Mouse (Mus musculus): Measurements from ENCODE around the gene Gm5105. TPM values are rescaled to one million over a fixed set of nuclear protein-coding genes. Genes with fewer than 3 reads are reported as not detected.

The Gm5105 gene
- total RNA-seq (2021): under 1 TPM; 0.67 to 0.72 TPM

DNA sequence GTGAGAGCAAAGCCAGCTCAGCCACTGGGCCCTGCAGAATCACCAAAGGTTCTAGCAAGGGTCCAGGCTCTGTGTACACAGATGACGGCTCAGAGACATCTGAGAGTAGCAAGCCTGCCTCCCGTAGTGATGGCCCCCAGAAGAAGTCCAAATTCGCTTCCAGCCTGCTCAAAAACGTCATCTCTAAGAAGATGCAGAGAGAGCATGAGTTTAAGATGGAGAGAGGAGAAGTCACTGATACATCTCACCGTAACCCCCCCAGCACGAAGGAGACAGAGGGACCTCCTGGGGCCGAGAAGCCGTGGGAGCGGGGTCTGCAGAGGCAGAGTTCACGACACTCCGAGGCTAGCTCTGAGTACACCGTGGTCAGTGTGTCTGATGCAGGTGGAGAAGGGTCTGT, at the start of gene Gm5105:
Gene Gm5105 (minus strand): TSS at position 101 of the 400 bp plus-strand sequence.
- intact Hi-C loops (cut with DNase I): loop anchor here (5.0 kb wide), 1 partner anchor 75 kb away; no protein-coding TSS in a partner anchor
- no peak for DNase-seq

DNA sequence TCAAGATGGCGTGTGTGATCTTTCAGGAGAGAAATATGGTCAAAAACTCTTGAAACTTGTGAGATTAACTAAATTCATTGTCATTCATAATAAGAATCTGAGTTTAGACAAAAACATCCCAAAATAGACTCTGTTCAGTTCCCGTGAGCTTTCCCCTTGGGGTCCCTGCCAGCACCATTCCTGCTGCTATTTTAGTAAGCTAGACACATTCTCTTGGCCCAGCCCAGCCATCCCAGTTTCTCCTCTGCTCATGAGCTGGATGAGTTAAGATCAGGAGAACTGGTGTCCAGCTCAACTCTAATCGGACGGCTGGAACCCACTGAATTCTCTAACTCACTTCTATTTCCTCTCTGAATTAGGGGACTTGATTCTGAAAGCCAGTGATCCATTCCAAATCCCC, 49.7 kb upstream of the Gm5105 start:
- intact Hi-C loops (cut with DNase I): no loop called here
- DNase-seq: peak; percentile 84 to 85

- no peak for DNase-seq
- intact Hi-C loops (cut with DNase I): no loop called here
Observed at GRCm38 (mm10) chr3:138114106-138114505, 46.9 kb upstream of the Gm5105 start.

DNA sequence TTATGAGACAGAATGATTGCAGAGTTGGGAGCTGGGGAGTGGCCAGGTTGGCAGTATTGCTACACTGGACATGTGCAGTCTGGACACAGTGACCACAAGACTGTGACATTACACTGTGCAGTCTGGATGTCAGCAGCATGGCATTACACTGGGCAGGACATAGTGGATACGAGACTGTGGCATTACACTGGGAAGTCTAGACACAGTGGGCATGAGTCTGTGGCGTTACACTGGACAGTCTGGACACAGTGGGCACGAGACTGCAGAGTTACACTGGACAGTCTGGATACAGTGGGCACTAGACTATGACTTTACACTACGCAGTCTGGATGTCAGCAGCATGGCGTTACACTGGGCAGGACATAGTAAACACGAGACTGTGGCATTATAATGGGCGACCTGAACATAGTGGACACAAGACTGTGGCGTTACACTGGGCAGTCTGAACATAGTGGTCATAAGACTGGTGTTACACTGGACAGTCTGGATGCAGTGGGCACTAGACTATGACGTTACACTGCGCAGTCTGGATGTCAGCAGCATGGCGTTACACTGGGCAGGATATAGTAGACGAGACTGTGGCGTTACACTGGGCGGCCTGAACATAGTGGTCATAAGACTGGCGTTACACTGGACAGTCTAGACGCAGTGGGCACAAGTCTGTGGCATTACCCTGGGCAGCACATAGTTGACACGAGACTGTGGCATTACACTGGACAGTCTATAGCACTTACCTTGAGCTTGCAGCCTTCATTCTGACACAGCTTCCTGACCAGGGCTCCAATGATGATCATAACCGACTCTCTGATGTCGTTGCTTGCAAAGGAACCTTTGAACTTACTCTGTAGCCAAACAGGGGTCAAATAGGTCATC, 44.0 kb upstream of the Gm5105 start:
- intact Hi-C loops (cut with DNase I): no loop called here
- DNase-seq: no peak

- intact Hi-C loops (cut with DNase I): no loop called here
- no peak for DNase-seq
Observed at GRCm38 (mm10) chr3:138106887-138107286, 39.7 kb upstream of the Gm5105 start.

DNA sequence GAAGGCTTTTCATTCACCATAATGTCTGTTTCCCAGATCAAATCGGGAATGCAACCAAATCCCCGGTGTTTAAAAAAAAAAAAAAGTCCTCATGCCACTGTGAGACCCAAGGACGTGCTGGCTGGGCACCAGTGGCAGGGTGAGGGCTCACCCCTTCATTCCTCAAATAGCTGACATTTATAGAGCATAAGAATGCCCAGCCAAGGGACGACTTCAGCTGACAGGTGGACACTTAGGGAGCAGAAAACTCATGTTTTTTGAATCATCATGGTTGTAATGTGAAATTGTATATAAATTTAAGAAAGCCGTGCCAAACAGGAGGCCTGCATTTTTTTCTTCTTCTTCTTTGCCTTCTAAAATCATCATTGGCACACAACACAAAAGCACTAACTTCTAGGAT, 37.9 kb upstream of the Gm5105 start:
- intact Hi-C loops (cut with DNase I): no loop called here
- DNase-seq: peak in 1 of 2 experiments; percentile 29

- no peak for DNase-seq
- intact Hi-C loops (cut with DNase I): no loop called here
Observed at GRCm38 (mm10) chr3:138103690-138104089, 36.5 kb upstream of the Gm5105 start.

GRCm38 (mm10) chr3:138101936-138102335, 34.7 kb upstream of the Gm5105 start:
- intact Hi-C loops (cut with DNase I): no loop called here
- DNase-seq: no peak

- peak; percentile 39 to 46 for DNase-seq
- intact Hi-C loops (cut with DNase I): loop anchor here (2.0 kb wide), 1 partner anchor 23 kb away; no protein-coding TSS in a partner anchor
Observed at GRCm38 (mm10) chr3:138097718-138098117, 30.5 kb upstream of the Gm5105 start.

- no peak for DNase-seq
- intact Hi-C loops (cut with DNase I): loop anchor here (2.0 kb wide), 1 partner anchor 22 kb away; no protein-coding TSS in a partner anchor
Observed at GRCm38 (mm10) chr3:138096263-138097028, 29.3 kb upstream of the Gm5105 start.

DNA sequence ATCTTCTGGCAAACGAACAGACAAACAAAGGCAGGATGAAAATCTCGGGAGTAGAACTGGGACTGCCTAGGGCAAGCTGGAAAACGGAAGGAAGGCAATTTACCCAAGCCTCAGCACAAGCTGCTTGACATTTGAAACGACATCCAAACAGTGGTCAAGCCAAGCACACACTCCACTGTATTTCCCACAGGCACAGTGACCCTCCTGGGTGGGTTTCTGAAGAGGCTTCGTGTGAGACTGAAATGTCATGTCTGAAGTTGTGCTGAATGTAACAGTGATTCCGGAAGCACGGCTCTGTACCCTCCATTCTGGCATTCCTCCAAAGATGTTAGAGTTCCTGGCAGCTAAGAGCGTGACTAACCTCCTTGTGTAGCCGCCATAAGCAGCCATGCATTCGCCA, 28.5 kb upstream of the Gm5105 start:
- peak in 1 of 2 experiments; percentile 20 for DNase-seq
- intact Hi-C loops (cut with DNase I): loop anchor here (2.0 kb wide), 1 partner anchor 21 kb away; no protein-coding TSS in a partner anchor

- peak; percentile 15 to 42 for DNase-seq
- intact Hi-C loops (cut with DNase I): no loop called here
Observed at GRCm38 (mm10) chr3:138095301-138095700, 28.1 kb upstream of the Gm5105 start.

DNA sequence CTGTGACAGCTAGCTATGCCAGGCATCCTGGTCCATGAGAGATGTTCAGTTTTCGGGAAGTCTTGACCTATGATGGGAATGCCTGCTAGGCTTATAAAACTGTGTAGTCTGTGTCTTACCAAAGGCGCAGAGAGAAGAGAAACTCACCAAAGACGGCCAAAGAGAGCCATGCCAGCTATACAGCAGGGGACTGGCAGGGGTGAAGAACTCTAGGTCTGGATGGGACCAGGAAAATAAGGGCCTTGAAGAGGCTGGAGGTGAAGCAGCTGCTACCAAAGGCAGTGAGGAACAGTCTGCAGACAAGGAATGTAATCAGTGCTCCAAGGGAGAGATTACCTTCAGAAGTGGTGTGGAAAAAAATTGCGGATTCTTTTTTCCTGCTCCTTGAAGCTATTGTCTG, 16.7 kb upstream of the Gm5105 start:
- no peak for DNase-seq
- intact Hi-C loops (cut with DNase I): no loop called here

DNA sequence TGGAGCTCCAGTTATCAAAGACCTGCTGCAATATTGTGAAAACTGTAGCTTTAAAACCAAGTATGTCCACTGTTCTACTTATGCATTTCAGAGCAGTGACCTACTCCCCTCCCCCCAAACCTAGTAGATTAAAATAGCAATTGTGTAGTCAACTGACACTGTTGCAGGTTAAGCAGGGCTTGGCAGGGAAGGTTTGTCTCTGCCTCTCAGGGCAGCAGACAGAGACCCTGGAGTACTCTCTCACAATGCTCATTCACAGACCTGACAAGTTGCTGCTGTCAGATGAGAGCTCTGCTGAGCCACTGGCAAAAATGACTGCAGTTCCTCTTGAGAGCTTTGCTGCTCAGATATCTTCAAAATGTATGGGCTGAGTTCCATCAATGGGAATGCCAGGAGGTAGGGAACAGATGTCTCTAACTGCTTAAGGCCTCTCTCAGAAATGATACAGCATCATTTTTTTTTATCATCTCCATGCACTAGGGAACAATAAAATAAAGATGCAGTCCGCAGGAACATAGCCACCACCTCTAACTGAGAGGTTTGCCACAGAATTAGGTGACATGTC, 16.0 kb upstream of the Gm5105 start:
- DNase-seq: peak; percentile 52 to 68

DNA sequence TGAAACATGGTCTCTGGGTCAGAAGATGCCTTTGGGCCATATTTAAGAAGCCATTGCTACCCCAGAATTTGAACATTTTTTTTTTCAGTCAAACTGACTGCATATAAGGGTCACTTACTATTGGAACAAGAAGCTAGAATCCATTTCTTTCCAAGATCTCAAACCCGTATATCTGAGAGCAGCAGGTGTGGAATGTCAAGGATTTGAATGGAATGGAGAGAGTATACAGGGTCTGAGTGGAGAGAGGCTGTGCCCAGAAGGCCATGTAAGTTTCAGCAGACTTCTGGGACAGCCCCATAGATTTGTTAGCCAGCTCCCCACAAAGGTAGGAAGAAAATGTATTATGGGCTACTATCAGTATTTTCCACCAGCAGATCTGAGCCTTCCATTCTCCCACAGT, 11.5 kb upstream of the Gm5105 start:
- DNase-seq: no peak
- intact Hi-C loops (cut with DNase I): no loop called here

More for the DNA sequence above, 16.0 kb upstream of the Gm5105 start:
- intact Hi-C loops (cut with DNase I): no loop called here

DNA sequence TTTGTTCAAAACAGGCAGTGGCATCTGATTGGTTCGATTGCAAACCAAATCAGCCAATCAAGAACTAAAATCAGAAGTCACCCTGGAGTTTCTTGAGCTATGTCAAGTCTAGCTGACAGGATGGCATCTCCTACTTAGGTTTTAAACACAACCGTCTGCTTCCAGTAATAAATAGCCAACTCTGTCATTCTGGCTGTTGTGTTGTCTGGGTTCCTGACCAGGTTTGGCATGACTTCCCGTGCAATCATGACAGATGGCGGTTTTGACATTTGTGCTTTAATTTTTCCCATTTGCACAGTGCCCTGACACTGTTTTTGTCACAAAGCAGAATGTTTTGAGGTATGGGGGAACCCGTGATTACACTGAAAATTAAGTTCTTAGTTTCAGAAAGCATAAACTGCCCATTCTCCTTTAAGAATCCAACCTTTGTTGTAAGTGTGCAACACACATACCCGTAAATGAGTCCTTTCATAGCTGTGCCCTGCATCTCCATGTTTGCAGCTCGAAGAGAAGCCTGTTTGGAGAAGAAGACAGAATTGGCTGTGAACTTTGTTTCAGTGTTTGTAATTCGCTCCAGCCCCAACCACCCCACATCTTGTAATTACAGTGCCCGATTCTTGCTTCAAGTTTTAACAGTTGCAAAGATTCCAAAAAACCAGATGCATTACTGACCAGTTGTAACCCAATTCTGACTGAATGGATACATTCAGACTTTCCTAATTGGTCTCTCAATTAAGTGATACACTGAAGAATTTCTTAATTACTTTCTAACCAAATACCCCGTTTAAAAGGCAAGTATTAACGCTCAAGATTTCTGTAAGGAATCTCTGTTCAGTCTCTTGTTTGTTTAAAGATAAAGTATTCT, 10.5 kb upstream of the Gm5105 start:
- intact Hi-C loops (cut with DNase I): no loop called here

DNA sequence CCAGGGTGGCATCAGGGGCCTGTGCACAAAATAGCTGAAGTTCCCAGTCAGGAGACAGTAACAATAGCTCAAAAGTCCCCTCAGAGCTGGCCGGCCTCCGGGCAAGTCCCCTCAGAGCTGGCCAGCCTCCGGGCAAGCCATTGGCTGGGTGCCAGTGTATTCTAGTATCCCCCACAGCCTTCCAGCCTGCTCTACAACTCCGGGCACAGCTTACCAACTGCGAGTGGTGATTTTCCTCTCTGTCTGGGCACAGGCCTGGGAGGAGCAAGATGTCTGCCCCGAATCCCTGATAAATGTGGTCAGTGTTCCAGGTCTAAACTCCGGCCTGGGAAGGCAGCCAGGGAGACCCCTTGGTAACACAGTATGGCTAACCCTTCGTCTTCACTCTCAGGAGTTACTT, 8.0 kb upstream of the Gm5105 start:
- intact Hi-C loops (cut with DNase I): loop anchor here (2.0 kb wide), 1 partner anchor 22 kb away; no protein-coding TSS in a partner anchor
- DNase-seq: peak; percentile 72 to 77

More for the DNA sequence above, 10.5 kb upstream of the Gm5105 start:
- no peak for DNase-seq

GRCm38 (mm10) chr3:138074214-138074613, 7.0 kb upstream of the Gm5105 start:
- DNase-seq: no peak
- intact Hi-C loops (cut with DNase I): loop anchor here (2.0 kb wide), 1 partner anchor 23 kb away; no protein-coding TSS in a partner anchor

DNA sequence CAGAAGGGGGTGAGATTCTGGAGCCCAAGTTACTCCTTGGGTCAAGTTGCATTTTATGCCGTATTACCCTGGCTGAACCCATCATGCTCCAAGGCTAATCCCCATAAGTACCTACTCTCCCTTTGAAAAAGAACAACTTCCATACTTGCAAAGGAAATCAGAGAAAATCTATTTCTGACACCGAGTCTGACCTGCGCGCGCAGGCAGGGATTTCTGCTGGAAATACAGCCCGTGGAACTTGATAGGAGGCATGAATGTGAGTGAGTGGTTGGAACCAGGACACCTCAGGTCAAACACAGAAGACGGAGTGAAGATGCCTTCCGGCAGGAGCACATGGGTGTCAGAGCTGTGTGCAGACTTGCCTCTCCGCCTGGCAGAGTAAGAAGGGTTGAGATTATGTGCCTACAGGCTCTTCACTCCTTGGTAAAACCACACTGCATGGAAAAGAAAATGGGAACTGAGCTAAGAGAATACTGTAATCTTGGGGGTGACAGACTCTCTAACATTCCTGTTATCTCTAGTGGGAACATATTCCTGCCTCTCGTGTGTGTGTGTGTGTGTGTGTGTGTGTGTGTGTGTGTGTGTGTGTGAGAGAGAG, 4.4 kb upstream of the Gm5105 start:
- intact Hi-C loops (cut with DNase I): no loop called here
- DNase-seq: no peak

GRCm38 (mm10) chr3:138071004-138071403, 3.8 kb upstream of the Gm5105 start:
- intact Hi-C loops (cut with DNase I): no loop called here
- no peak for DNase-seq
